Mouse (Mus musculus) olfactory bulb, adult 2 months (tissue): ENCODE data around the gene Awat1. TPM values are rescaled to one million over a fixed set of nuclear protein-coding genes. Genes with fewer than 3 reads are reported as not detected.

Source experiments
- H3K27ac ChIP-seq: fragments of 200-500 bp; 2 replicates; pipeline ENCODE4 v1.5.1; 2012; ENCODE audit warnings: low read depth, low read length; ENCODE audit not compliant: insufficient read depth
- H3K4me1 ChIP-seq: fragments of 200-500 bp; 2 replicates; pipeline ENCODE4 v1.6.1; 2012; ENCODE audit warnings: low read length; ENCODE audit not compliant: control insufficient read depth, insufficient read depth
- H3K4me3 ChIP-seq: fragments of 200-500 bp; 2 replicates; pipeline ENCODE4 v1.5.1; 2012; ENCODE audit warnings: mild to moderate bottlenecking, low read depth, low read length, moderate library complexity; ENCODE audit not compliant: insufficient read depth
- CTCF ChIP-seq: fragments of 200-500 bp; IDR thresholded peaks from 2 replicates; pipeline ENCODE4 v1.5.1; 2012; ENCODE audit warnings: low read depth, mild to moderate bottlenecking, low read length, moderate library complexity; ENCODE audit not compliant: insufficient read depth
- POLR2A ChIP-seq: fragments of 200-500 bp; IDR thresholded peaks from 2 replicates; pipeline ENCODE4 v1.6.1; 2012; ENCODE audit warnings: mild to moderate bottlenecking, low read depth, low read length, moderate library complexity; ENCODE audit not compliant: insufficient read depth
- WGBS: fragments of 180-500 bp; shearing (Covaris S2); methylation state at CpG from one replicate; pipeline ENCODE4 v1.1.7; 2018; 5-methylcytosine and 5-hydroxymethylcytosine counted together
- polyA plus RNA-seq: library from polyadenylated mRNA; stranded (reverse); fragments of >200 nt; gene quantifications from 2 replicates; pipeline ENCODE4 v1.2.4, GENCODE M21; 2012; ENCODE audit warnings: low replicate concordance; ENCODE audit not compliant: missing spikeins, insufficient read depth, insufficient read length

Gene Awat1
- polyA plus RNA-seq, result not detected in 2 replicates

GRCm38 (mm10) chrX:100571951-100572350 lies at the start of gene Awat1:
Gene Awat1, plus strand, starts transcription at chrX:100572251.
- Histone ChIP-seq H3K4me3 (no peak within 1 kb of the TSS), H3K4me1 (no peaks in the 10 kb centered on the region), H3K27ac (no peak within 1 kb of the TSS)
- 92% methylated on average over 1 of the region's 1 CpGs for WGBS
- no peak for TF ChIP-seq POLR2A
- TF ChIP-seq CTCF, result no peak

GRCm38 (mm10) chrX:100524471-100524870 lies 47.6 kb upstream of the Awat1 start, which contains the start of gene Dgat2l6:
Gene Dgat2l6, plus strand, starts transcription at chrX:100524838.
- 65% methylated on average over 4 of the region's 4 CpGs for WGBS
- Histone ChIP-seq H3K4me3 (no peak within 1 kb of the TSS), H3K4me1 (no peaks in the 10 kb centered on the region), H3K27ac (no peak within 1 kb of the TSS)
- TF ChIP-seq POLR2A (no peak), CTCF (no peak)

- Histone ChIP-seq H3K27ac (no peak overlapping the region), H3K4me1 (no peaks in the 10 kb centered on the region), H3K4me3 (no peak overlapping the region)
- 80% methylated on average over 3 of the region's 3 CpGs for WGBS
- TF ChIP-seq CTCF, result no peak
- no peak for TF ChIP-seq POLR2A
Observed at GRCm38 (mm10) chrX:100556026-100556425, 16.0 kb upstream of the Awat1 start.

GRCm38 (mm10) chrX:100565696-100566095 lies 6.4 kb upstream of the Awat1 start:
- Histone ChIP-seq H3K27ac (no peak overlapping the region), H3K4me3 (no peak overlapping the region), H3K4me1 (no peaks in the 10 kb centered on the region)
- TF ChIP-seq POLR2A (no peak), CTCF (no peak)
- WGBS, result 80% methylated on average over 3 of the region's 3 CpGs

- Histone ChIP-seq H3K4me1 (no peaks in the 10 kb centered on the region), H3K27ac (no peak within 1 kb of the TSS), H3K4me3 (no peak within 1 kb of the TSS)
- TF ChIP-seq POLR2A (no peak), CTCF (no peak)
- 63% methylated on average over 4 of the region's 4 CpGs for WGBS
Observed at GRCm38 (mm10) chrX:100594791-100595190, 22.7 kb downstream of the Awat1 start, which contains the start of gene P2ry4. Gene P2ry4, minus strand, starts transcription at chrX:100594869.

- WGBS, result 28% methylated on average over 5 of the region's 5 CpGs
- no peak overlapping the region for H3K4me3 ChIP-seq
- H3K4me1 ChIP-seq, result no peaks in the 10 kb centered on the region
- H3K27ac ChIP-seq, result no peak overlapping the region
- TF ChIP-seq POLR2A (no peak), CTCF (no peak)
Observed at GRCm38 (mm10) chrX:100597439-100597838, 25.4 kb downstream of the Awat1 start.

GRCm38 (mm10) chrX:100599755-100600154 lies 27.7 kb downstream of the Awat1 start:
- TF ChIP-seq CTCF (no peak), POLR2A (no peak)
- Histone ChIP-seq H3K4me1 (no peaks in the 10 kb centered on the region), H3K27ac (no peak overlapping the region), H3K4me3 (no peak overlapping the region)
- WGBS, result 44% methylated on average over 4 of the region's 4 CpGs

GRCm38 (mm10) chrX:100605314-100605713 lies 33.3 kb downstream of the Awat1 start, which contains the start of gene Arr3:
Gene Arr3, plus strand, starts transcription at chrX:100605497.
- H3K27ac ChIP-seq, result no peak within 1 kb of the TSS
- 35% methylated on average over 1 of the region's 1 CpGs for WGBS
- H3K4me3 ChIP-seq, result no peak within 1 kb of the TSS
- TF ChIP-seq POLR2A (no peak), CTCF (no peak)
- H3K4me1 ChIP-seq, result no peaks in the 10 kb centered on the region

- Histone ChIP-seq H3K4me3 (no peak overlapping the region), H3K4me1 (no peaks in the 10 kb centered on the region), H3K27ac (no peak overlapping the region)
- WGBS, result 68% methylated on average over 3 of the region's 3 CpGs
- TF ChIP-seq CTCF, result no peak
- TF ChIP-seq POLR2A, result no peak
Observed at GRCm38 (mm10) chrX:100618488-100618887, 46.4 kb downstream of the Awat1 start.
